Mouse (Mus musculus) liver, embryonic 15.5 days (tissue): Measurements from ENCODE around the gene Hax1. TPM values are rescaled to one million over a fixed set of nuclear protein-coding genes. Genes with fewer than 3 reads are reported as not detected.

Source experiments
- ATAC-seq: fragments of 200-750 bp; cut with Nextera tagmentation; 2 replicates; pipeline ENCODE4 v1.8.0; 2017; ENCODE audit warnings: moderate number of reproducible peaks, mild to moderate bottlenecking, moderate library complexity; ENCODE audit not compliant: insufficient read depth
- H3K27ac ChIP-seq: fragments of 300-500 bp; sonication (generic); replicated peaks from 2 replicates; pipeline ENCODE4 v1.5.1; 2015; ENCODE audit warnings: mild to moderate bottlenecking, inconsistent platforms
- H3K27me3 ChIP-seq: fragments of 300-500 bp; sonication (generic); 2 replicates; pipeline ENCODE4 v1.6.1; 2015; ENCODE audit warnings: mild to moderate bottlenecking, inconsistent platforms
- H3K36me3 ChIP-seq: fragments of 300-500 bp; sonication (generic); replicated peaks from 2 replicates; pipeline ENCODE4 v1.6.1; 2015; ENCODE audit warnings: moderate library complexity, mild to moderate bottlenecking, inconsistent platforms
- H3K4me1 ChIP-seq: fragments of 300-500 bp; sonication (generic); replicated peaks from 2 replicates; pipeline ENCODE4 v1.6.1; 2015; ENCODE audit warnings: inconsistent platforms
- H3K4me2 ChIP-seq: fragments of 300-500 bp; sonication (generic); 2 replicates; pipeline ENCODE4 v1.6.1; 2015; ENCODE audit warnings: moderate library complexity, mild to moderate bottlenecking, inconsistent platforms
- H3K4me3 ChIP-seq: fragments of 300-500 bp; sonication (generic); replicated peaks from 2 replicates; pipeline ENCODE4 v1.5.1; 2015; ENCODE audit warnings: mild to moderate bottlenecking, inconsistent platforms
- H3K9ac ChIP-seq: fragments of 300-500 bp; sonication (generic); 2 replicates; pipeline ENCODE4 v1.6.1; 2015; ENCODE audit warnings: moderate library complexity, mild to moderate bottlenecking, inconsistent platforms
- H3K9me3 ChIP-seq: fragments of 300-500 bp; sonication (generic); replicated peaks from 2 replicates; pipeline ENCODE4 v1.6.1; 2016; ENCODE audit warnings: inconsistent platforms
- WGBS: fragments of 180-500 bp; shearing (Covaris S2); methylation state at CpG from one replicate; pipeline ENCODE4 v1.1.7; 2015; ENCODE audit warnings: mixed read lengths; ENCODE audit not compliant: insufficient replicate concordance; 5-methylcytosine and 5-hydroxymethylcytosine counted together
- polyA plus RNA-seq: library from polyadenylated mRNA; unstranded; fragments of >200 nt; fragmentation: Nextera tagmentation; extraction: Ambion mirVana; gene quantifications from 2 replicates; pipeline ENCODE4 v1.2.1, GENCODE M21; 2015

Hax1 gene
- polyA plus RNA-seq, 1 experiment from 2014 or later = 124 TPM

DNA sequence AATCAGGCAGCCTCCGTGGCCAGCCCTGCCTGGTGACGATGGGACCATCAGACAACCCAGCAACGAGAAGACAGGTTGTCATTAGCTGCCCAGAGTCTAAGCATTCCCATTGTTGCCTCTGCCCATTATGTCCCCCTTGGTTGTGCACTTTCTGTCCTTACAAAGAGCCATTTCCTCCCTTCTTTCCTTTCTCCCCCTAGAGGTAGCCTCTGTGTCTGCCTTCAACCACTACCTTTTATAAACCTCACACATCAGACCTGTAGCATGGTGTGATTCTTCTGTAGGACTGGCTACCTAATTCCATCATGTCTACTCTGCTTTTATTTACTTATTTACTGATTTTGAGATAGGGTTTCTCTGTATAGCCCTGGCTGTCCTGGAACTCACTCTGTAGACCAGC is 11.4 kb downstream of the Hax1 start:
- no peak overlapping the region for H3K9ac ChIP-seq
- no peaks in the 10 kb centered on the region; the same call in 1 of the 2 replicates for H3K27me3 ChIP-seq
- WGBS = 30% methylated on average over 3 of the region's 3 CpGs
- H3K27ac ChIP-seq = no peak overlapping the region
- no peak for ATAC-seq
- no peaks in the 10 kb centered on the region for H3K9me3 ChIP-seq
- H3K4me2 ChIP-seq = no peak overlapping the region
- no peaks in the 10 kb centered on the region for H3K4me1 ChIP-seq
- 0 out of 2 replicates have a peak, but pooled peaks cover 5% of the 10 kb centered on the region for H3K36me3 ChIP-seq
- H3K4me3 ChIP-seq = no peak overlapping the region

GRCm38 (mm10) chr3:89982426-89982825 is 16.2 kb downstream of the Hax1 start:
- H3K27ac ChIP-seq = no peak overlapping the region
- no peaks in the 10 kb centered on the region for H3K4me1 ChIP-seq
- no peak for ATAC-seq
- no peak overlapping the region for H3K4me3 ChIP-seq
- no peaks in the 10 kb centered on the region for H3K9me3 ChIP-seq
- H3K36me3 ChIP-seq = no peaks in the 10 kb centered on the region
- no peak overlapping the region for H3K9ac ChIP-seq
- H3K27me3 ChIP-seq = no peaks in the 10 kb centered on the region; the same call in 1 of the 2 replicates
- 55% methylated on average over 5 of the region's 5 CpGs for WGBS
- H3K4me2 ChIP-seq = no peak overlapping the region

DNA sequence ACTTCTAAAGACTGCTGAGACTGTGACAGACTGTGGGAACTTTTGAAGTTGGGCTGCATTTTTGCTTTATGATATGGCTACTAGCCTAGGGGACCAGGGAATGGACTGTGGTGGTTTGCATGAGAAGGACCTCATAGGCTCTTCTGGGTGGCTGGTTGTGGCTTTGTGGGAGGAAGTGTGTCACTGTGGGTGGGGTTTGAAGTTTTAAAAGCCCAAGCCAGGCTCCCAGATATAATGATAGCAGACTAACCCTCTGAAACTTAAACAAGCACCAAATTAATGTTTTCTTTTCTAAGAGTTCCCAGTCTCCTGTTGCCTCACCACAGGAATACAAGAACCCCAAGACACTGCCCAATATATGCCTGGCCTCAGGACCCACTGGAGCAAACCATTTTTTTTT is 21.7 kb downstream of the Hax1 start:
- no peak overlapping the region for H3K4me3 ChIP-seq
- no peak overlapping the region for H3K27ac ChIP-seq
- no peaks in the 10 kb centered on the region for H3K4me1 ChIP-seq
- no peaks in the 10 kb centered on the region for H3K9me3 ChIP-seq
- no peak overlapping the region for H3K4me2 ChIP-seq
- no peaks in the 10 kb centered on the region for H3K36me3 ChIP-seq
- H3K9ac ChIP-seq = no peak overlapping the region
- ATAC-seq = no peak
- H3K27me3 ChIP-seq = no peaks in the 10 kb centered on the region

GRCm38 (mm10) chr3:89968509-89968908 is 30.1 kb downstream of the Hax1 start:
- H3K4me1 ChIP-seq = 0 out of 2 replicates have a peak, but pooled peaks cover 7% of the 10 kb centered on the region
- peaks cover 22% of the 10 kb centered on the region for H3K27me3 ChIP-seq
- ATAC-seq = no peak
- no peaks in the 10 kb centered on the region for H3K9me3 ChIP-seq
- H3K4me2 ChIP-seq = no peak overlapping the region
- H3K36me3 ChIP-seq = no peaks in the 10 kb centered on the region
- H3K27ac ChIP-seq = no peak overlapping the region
- WGBS = 25% methylated on average over 7 of the region's 7 CpGs
- no peak overlapping the region for H3K9ac ChIP-seq
- no peak overlapping the region for H3K4me3 ChIP-seq

GRCm38 (mm10) chr3:89966946-89967345 is 31.6 kb downstream of the Hax1 start:
- Histone ChIP-seq H3K36me3 (no peaks in the 10 kb centered on the region), H3K4me2 (no peak overlapping the region), H3K4me3 (no peak overlapping the region), H3K9ac (no peak overlapping the region), H3K9me3 (no peaks in the 10 kb centered on the region), H3K27ac (no peak overlapping the region), H3K27me3 (peaks cover 37% of the 10 kb centered on the region), H3K4me1 (peaks cover 20% of the 10 kb centered on the region)
- no peak for ATAC-seq
- 54% methylated on average over 4 of the region's 4 CpGs for WGBS

GRCm38 (mm10) chr3:89965972-89966371 is 32.6 kb downstream of the Hax1 start:
- peaks cover 47% of the 10 kb centered on the region for H3K27me3 ChIP-seq
- ATAC-seq = no peak
- no peak overlapping the region for H3K27ac ChIP-seq
- H3K4me1 ChIP-seq = peaks cover 30% of the 10 kb centered on the region
- no peak overlapping the region for H3K9ac ChIP-seq
- 74% methylated on average over 5 of the region's 5 CpGs for WGBS
- no peaks in the 10 kb centered on the region for H3K9me3 ChIP-seq
- no peaks in the 10 kb centered on the region for H3K36me3 ChIP-seq
- H3K4me2 ChIP-seq = no peak overlapping the region
- H3K4me3 ChIP-seq = no peak overlapping the region

GRCm38 (mm10) chr3:89965557-89965956 is 33.0 kb downstream of the Hax1 start:
- no peak overlapping the region for H3K4me2 ChIP-seq
- H3K27me3 ChIP-seq = peaks cover 51% of the 10 kb centered on the region
- no peak for ATAC-seq
- no peaks in the 10 kb centered on the region for H3K36me3 ChIP-seq
- H3K4me1 ChIP-seq = peaks cover 34% of the 10 kb centered on the region
- no peaks in the 10 kb centered on the region for H3K9me3 ChIP-seq
- no peak overlapping the region for H3K9ac ChIP-seq
- 62% methylated on average over 8 of the region's 8 CpGs for WGBS
- H3K4me3 ChIP-seq = no peak overlapping the region
- no peak overlapping the region for H3K27ac ChIP-seq

DNA sequence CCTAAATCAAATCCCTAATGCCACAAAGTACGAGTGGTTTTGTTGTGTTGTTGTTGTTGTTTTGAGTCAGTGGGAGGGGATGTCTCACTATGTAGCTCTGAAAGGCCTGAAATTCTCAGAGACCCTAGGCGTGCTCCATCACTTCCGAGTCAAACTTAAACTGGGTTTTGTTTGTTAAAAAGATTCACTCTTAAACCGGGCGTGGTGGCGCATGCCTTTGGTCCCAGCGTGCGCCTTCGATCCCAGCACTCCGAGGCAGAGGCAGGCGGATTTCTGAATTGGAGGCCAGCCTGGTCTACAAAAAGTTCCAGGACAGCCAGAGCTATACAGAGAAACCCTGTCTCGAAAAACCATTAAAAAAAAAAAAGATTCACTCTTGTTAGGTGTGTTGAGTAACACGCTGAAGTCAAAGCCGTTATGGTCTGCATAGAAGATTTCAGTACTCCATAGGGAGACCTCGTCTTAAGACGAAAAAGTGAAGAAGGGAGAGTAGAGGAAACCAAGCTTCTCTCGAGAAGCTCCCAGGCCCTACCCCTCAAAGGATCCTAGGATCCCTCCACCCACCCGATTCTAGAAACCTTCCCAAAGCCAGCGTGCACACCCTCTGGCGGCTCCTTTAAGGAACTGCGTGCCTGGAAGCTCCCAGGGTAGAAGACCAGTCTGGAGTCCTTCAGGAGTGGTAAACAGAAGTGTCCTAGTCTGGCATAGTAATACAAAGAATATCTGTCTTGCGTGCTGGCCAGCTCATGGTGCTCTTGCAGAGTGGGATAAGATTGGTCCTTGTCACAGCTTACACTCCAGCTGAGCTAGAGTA is 34.4 kb downstream of the Hax1 start:
- H3K4me2 ChIP-seq = peak overlapping the region; percentile 77
- H3K4me3 ChIP-seq = peak overlapping the region; percentile 61
- peaks cover 65% of the 10 kb centered on the region for H3K27me3 ChIP-seq
- ATAC-seq = no peak
- H3K36me3 ChIP-seq = no peaks in the 10 kb centered on the region
- H3K4me1 ChIP-seq = peaks cover 44% of the 10 kb centered on the region
- no peak overlapping the region for H3K27ac ChIP-seq
- no peak overlapping the region for H3K9ac ChIP-seq
- 25% methylated on average over 22 of the region's 22 CpGs for WGBS
- no peaks in the 10 kb centered on the region for H3K9me3 ChIP-seq

DNA sequence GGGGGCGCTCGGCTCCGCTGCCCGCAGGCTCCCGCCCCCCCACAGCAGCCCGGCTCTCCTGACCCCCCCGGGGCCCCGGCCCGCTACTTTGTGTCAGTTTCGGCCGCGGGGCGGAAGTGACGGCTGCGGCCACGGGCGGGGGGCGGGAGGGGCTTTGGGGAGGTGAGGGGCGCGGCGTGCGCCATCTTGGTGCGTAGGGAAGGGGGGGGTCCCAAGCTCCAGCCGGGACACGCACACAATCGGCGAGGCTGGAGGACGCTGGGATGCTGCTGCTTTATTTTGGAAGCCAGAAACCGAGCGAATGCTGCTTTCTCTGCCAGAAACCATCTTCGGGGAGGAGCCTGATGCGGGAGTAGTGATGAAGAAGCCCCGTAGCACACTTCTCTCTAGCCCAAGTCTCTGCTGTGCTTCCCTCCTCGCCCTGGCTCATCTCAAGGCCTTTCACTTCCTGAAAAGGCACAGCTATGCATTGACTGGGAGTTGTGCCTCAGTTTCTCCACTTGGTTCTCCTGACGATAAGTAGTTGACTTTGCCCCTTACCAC is 35.3 kb downstream of the Hax1 start, which contains the start of gene Atp8b2:
Atp8b2 (minus strand) TSS at position 288 of the 543 bp plus-strand sequence.
- Histone ChIP-seq H3K9me3 (no peaks in the 10 kb centered on the region), H3K4me1 (peaks cover 44% of the 10 kb centered on the region), H3K9ac (peak within 1 kb of the TSS; percentile 25; the same call in 1 of the 2 replicates), H3K4me2 (peak within 1 kb of the TSS; percentile 77), H3K27ac (peak within 1 kb of the TSS; percentile 66), H3K27me3 (peaks cover 69% of the 10 kb centered on the region), H3K4me3 (peak within 1 kb of the TSS; percentile 61), H3K36me3 (no peaks in the 10 kb centered on the region)
- under 1% methylated on average over 34 of the region's 35 CpGs for WGBS
- ATAC-seq = no peak; the same call in 1 of the 2 replicates

DNA sequence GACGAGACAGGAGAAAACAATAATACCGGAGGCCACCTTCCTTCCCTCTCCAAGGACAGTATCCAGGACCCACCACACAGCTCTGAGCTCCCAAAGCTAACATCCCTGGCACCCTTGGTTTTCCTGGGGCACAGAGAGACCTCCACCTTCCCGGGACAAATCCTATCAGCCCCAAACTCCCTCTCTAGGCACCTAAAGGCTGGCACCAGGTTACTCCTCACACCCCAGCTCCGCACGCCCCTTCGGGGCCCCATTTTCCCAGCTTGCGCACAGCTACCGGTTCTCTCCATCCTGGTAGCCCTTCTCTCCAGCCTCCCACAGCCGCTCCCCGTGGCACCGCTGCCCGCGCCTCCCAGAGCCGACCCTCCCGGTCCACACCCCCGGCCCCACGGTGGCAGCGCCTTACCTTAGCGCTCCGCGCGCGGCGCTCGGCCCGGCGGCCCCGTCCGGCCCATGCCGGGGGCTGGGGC is 35.8 kb downstream of the Hax1 start:
- no peak for ATAC-seq
- WGBS = under 1% methylated on average over 30 of the region's 30 CpGs
- peaks cover 68% of the 10 kb centered on the region for H3K27me3 ChIP-seq

GRCm38 (mm10) chr3:89962059-89962750 is 36.4 kb downstream of the Hax1 start:
- Histone ChIP-seq H3K36me3 (no peaks in the 10 kb centered on the region), H3K27ac (peak overlapping the region; percentile 66; the same call in 1 of the 2 replicates), H3K4me1 (peaks cover 44% of the 10 kb centered on the region), H3K27me3 (peaks cover 62% of the 10 kb centered on the region), H3K4me2 (peak overlapping the region; percentile 77), H3K4me3 (peak overlapping the region; percentile 61), H3K9ac (peak overlapping the region; percentile 25; the same call in 1 of the 2 replicates), H3K9me3 (no peaks in the 10 kb centered on the region)
- WGBS = 7% methylated on average over 14 of the region's 14 CpGs
- ATAC-seq = no peak

More for the DNA sequence above, 35.8 kb downstream of the Hax1 start:
- H3K36me3 ChIP-seq = no peaks in the 10 kb centered on the region
- H3K27ac ChIP-seq = peak overlapping the region; percentile 66
- H3K4me3 ChIP-seq = peak overlapping the region; percentile 61
- H3K4me1 ChIP-seq = peaks cover 44% of the 10 kb centered on the region
- H3K9me3 ChIP-seq = no peaks in the 10 kb centered on the region
- H3K9ac ChIP-seq = peak overlapping the region; percentile 25; the same call in 1 of the 2 replicates
- peak overlapping the region; percentile 77 for H3K4me2 ChIP-seq
